Mouse (Mus musculus): ENCODE measurements around the gene Rell1.

DNA sequence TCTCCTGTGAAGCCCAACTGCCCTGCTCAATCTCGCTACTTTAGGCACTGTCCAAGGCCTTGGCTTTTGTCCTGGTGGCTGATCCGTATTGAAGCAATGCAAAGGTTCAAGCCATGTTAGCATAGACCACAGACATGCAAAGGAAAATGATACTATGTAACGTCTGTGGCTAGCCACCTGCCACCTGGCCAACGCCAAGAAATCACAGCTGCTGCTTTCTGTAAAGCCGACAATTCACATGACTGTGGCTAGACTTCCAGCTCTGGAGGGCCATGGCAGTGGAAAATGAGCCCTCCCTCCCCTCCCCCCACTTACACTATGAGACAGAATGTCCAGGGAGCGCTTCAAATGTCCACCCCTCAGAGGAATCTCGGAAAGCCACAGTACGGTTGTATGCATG lies 11.1 kb downstream of the Rell1 start:
- TF ChIP-seq CTCF (IDR thresholded peaks at IDR 0.05; ENCODE audit: low read depth, low read length), result no peak
- 0 out of 2 replicates have a peak, but pooled peaks have one; percentile 27 for TF ChIP-seq EP300 (IDR thresholded peaks at IDR 0.05; ENCODE audit: insufficient read depth, low read depth, low read length)
- TF ChIP-seq POLR2A (IDR thresholded peaks at IDR 0.05; ENCODE audit: insufficient read depth, low read length), result no peak
